Mouse (Mus musculus) stomach, embryonic 15.5 days (tissue): ENCODE results near the gene Col4a2. TPM values are rescaled to one million over a fixed set of nuclear protein-coding genes. Genes with fewer than 3 reads are reported as not detected.

Experiments
- ATAC-seq: fragments of 200-750 bp; cut with Nextera tagmentation; 2 replicates; pipeline ENCODE4 v1.8.0; 2017; ENCODE audit warnings: low read depth, moderate number of reproducible peaks, moderate TSS enrichment; ENCODE audit not compliant: insufficient read depth, low FRiP score
- H3K27ac ChIP-seq: fragments of 300-500 bp; sonication (generic); 2 replicates; pipeline ENCODE4 v1.5.1; 2015; ENCODE audit warnings: mild to moderate bottlenecking, inconsistent platforms
- H3K27me3 ChIP-seq: fragments of 300-500 bp; sonication (generic); replicated peaks from 2 replicates; pipeline ENCODE4 v1.6.1; 2015; ENCODE audit warnings: inconsistent platforms
- H3K36me3 ChIP-seq: fragments of 300-500 bp; sonication (generic); 2 replicates; pipeline ENCODE4 v1.6.1; 2015; ENCODE audit warnings: inconsistent platforms
- H3K4me1 ChIP-seq: fragments of 300-500 bp; sonication (generic); 2 replicates; pipeline ENCODE4 v1.6.1; 2015; ENCODE audit warnings: inconsistent platforms
- H3K4me2 ChIP-seq: fragments of 300-500 bp; sonication (generic); 2 replicates; pipeline ENCODE4 v1.6.1; 2015; ENCODE audit warnings: mild to moderate bottlenecking, inconsistent platforms
- H3K4me3 ChIP-seq: fragments of 300-500 bp; sonication (generic); replicated peaks from 2 replicates; pipeline ENCODE4 v1.5.1; 2015; ENCODE audit warnings: inconsistent platforms
- H3K9ac ChIP-seq: fragments of 300-500 bp; sonication (generic); 2 replicates; pipeline ENCODE4 v1.6.1; 2015; ENCODE audit warnings: inconsistent platforms
- H3K9me3 ChIP-seq: fragments of 300-500 bp; sonication (generic); 2 replicates; pipeline ENCODE4 v1.6.1; 2016; ENCODE audit warnings: inconsistent platforms
- WGBS: fragments of 180-500 bp; shearing (Covaris S2); methylation state at CpG from one replicate; pipeline ENCODE4 v1.1.7; 2015; 5-methylcytosine and 5-hydroxymethylcytosine counted together
- polyA plus RNA-seq: library from polyadenylated mRNA; unstranded; fragments of >200 nt; fragmentation: Nextera tagmentation; extraction: Ambion mirVana; gene quantifications from 2 replicates; pipeline ENCODE4 v1.2.1, GENCODE M21; 2015

Gene Col4a2
- polyA plus RNA-seq, 1 experiment from 2014 or later, result 72.1 TPM

- no peak for ATAC-seq
- no peaks in the 10 kb centered on the region for H3K36me3 ChIP-seq
- H3K9me3 ChIP-seq, result no peaks in the 10 kb centered on the region
- no peak overlapping the region for H3K4me3 ChIP-seq
- no peaks in the 10 kb centered on the region for H3K27me3 ChIP-seq
- H3K4me1 ChIP-seq, result peaks cover 31% of the 10 kb centered on the region
- peak overlapping the region; percentile 13; the same call in 1 of the 2 replicates for H3K4me2 ChIP-seq
- whole genome bisulfite sequencing, result 33% methylated on average over 12 of the region's 12 CpGs
- no peak overlapping the region for H3K9ac ChIP-seq
- H3K27ac ChIP-seq, result peak overlapping the region; percentile 79
These were observed 13.9 kb upstream of the Col4a2 start for GRCm38 (mm10) chr8:11298531-11299316.

GRCm38 (mm10) chr8:11299317-11299602, 13.3 kb upstream of the Col4a2 start:
- ATAC-seq, result no peak
- Histone ChIP-seq H3K4me1 (peaks cover 28% of the 10 kb centered on the region), H3K9me3 (no peaks in the 10 kb centered on the region), H3K4me2 (peak overlapping the region; percentile 13; the same call in 1 of the 2 replicates), H3K27me3 (no peaks in the 10 kb centered on the region), H3K4me3 (no peak overlapping the region), H3K27ac (peak overlapping the region; percentile 79), H3K9ac (no peak overlapping the region), H3K36me3 (no peaks in the 10 kb centered on the region)
- WGBS, result 43% methylated on average over 3 of the region's 3 CpGs

- no peak for ATAC-seq
- Histone ChIP-seq H3K27me3 (no peaks in the 10 kb centered on the region), H3K9ac (no peak overlapping the region), H3K9me3 (no peaks in the 10 kb centered on the region), H3K4me2 (no peak overlapping the region), H3K4me1 (peaks cover 28% of the 10 kb centered on the region), H3K27ac (no peak overlapping the region), H3K36me3 (no peaks in the 10 kb centered on the region), H3K4me3 (no peak overlapping the region)
- 66% methylated on average over 8 of the region's 8 CpGs for WGBS
These were observed 12.2 kb upstream of the Col4a2 start for GRCm38 (mm10) chr8:11300436-11300835.

- Histone ChIP-seq H3K27ac (no peak overlapping the region), H3K4me2 (no peak overlapping the region), H3K4me3 (no peak overlapping the region), H3K4me1 (peaks cover 15% of the 10 kb centered on the region; the same call in 1 of the 2 replicates), H3K27me3 (no peaks in the 10 kb centered on the region), H3K9ac (no peak overlapping the region), H3K36me3 (no peaks in the 10 kb centered on the region), H3K9me3 (no peaks in the 10 kb centered on the region)
- no peak for ATAC-seq
- 82% methylated on average over 6 of the region's 6 CpGs for WGBS
These were observed 8.5 kb upstream of the Col4a2 start for GRCm38 (mm10) chr8:11304027-11304601.

- Histone ChIP-seq H3K4me2 (no peak overlapping the region), H3K36me3 (no peaks in the 10 kb centered on the region), H3K9ac (no peak overlapping the region), H3K27ac (no peak overlapping the region), H3K27me3 (no peaks in the 10 kb centered on the region), H3K4me1 (0 out of 2 replicates have a peak, but pooled peaks cover 10% of the 10 kb centered on the region), H3K9me3 (no peaks in the 10 kb centered on the region), H3K4me3 (no peak overlapping the region)
- WGBS, result 80% methylated on average over 1 of the region's 1 CpGs
- ATAC-seq, result no peak
These were observed 7.1 kb upstream of the Col4a2 start for GRCm38 (mm10) chr8:11305539-11305938.

GRCm38 (mm10) chr8:11307451-11307850, 5.2 kb upstream of the Col4a2 start:
- WGBS, result 81% methylated on average over 7 of the region's 7 CpGs
- ATAC-seq, result no peak
- H3K9me3 ChIP-seq, result no peaks in the 10 kb centered on the region
- no peak overlapping the region for H3K4me3 ChIP-seq
- H3K4me2 ChIP-seq, result no peak overlapping the region
- H3K27ac ChIP-seq, result no peak overlapping the region
- H3K4me1 ChIP-seq, result 0 out of 2 replicates have a peak, but pooled peaks cover 12% of the 10 kb centered on the region
- H3K36me3 ChIP-seq, result no peaks in the 10 kb centered on the region
- no peaks in the 10 kb centered on the region for H3K27me3 ChIP-seq
- H3K9ac ChIP-seq, result no peak overlapping the region

GRCm38 (mm10) chr8:11308570-11308998, 4.0 kb upstream of the Col4a2 start:
- Histone ChIP-seq H3K36me3 (no peaks in the 10 kb centered on the region), H3K27me3 (no peaks in the 10 kb centered on the region), H3K4me2 (no peak overlapping the region), H3K4me1 (peaks cover 15% of the 10 kb centered on the region), H3K9me3 (no peaks in the 10 kb centered on the region), H3K27ac (no peak overlapping the region), H3K4me3 (no peak overlapping the region), H3K9ac (no peak overlapping the region)
- ATAC-seq, result no peak
- WGBS, result 64% methylated on average over 7 of the region's 7 CpGs

- peaks cover 20% of the 10 kb centered on the region for H3K4me1 ChIP-seq
These were observed 3.4 kb upstream of the Col4a2 start for GRCm38 (mm10) chr8:11309226-11309625.

GRCm38 (mm10) chr8:11310049-11310448, 2.6 kb upstream of the Col4a2 start:
- Histone ChIP-seq H3K4me1 (peaks cover 20% of the 10 kb centered on the region), H3K4me3 (peak overlapping the region; percentile 57), H3K9ac (no peak overlapping the region), H3K27ac (no peak overlapping the region), H3K9me3 (no peaks in the 10 kb centered on the region), H3K27me3 (no peaks in the 10 kb centered on the region), H3K4me2 (peak overlapping the region; percentile 72), H3K36me3 (no peaks in the 10 kb centered on the region)
- 63% methylated on average over 2 of the region's 2 CpGs for WGBS
- no peak for ATAC-seq

More at GRCm38 (mm10) chr8:11309226-11309625, 3.4 kb upstream of the Col4a2 start:
- H3K27ac ChIP-seq, result no peak overlapping the region
- H3K36me3 ChIP-seq, result no peaks in the 10 kb centered on the region
- peak overlapping the region; percentile 72; the same call in 1 of the 2 replicates for H3K4me2 ChIP-seq
- H3K27me3 ChIP-seq, result no peaks in the 10 kb centered on the region
- H3K4me3 ChIP-seq, result no peak overlapping the region
- no peak for ATAC-seq
- H3K9me3 ChIP-seq, result no peaks in the 10 kb centered on the region
- WGBS, result 51% methylated on average over 5 of the region's 5 CpGs
- no peak overlapping the region for H3K9ac ChIP-seq

- no peak; the same call in 1 of the 2 replicates for ATAC-seq
These were observed 790 bp upstream of the Col4a2 start for GRCm38 (mm10) chr8:11311681-11312348.

GRCm38 (mm10) chr8:11313176-11314111, 839 bp downstream of the Col4a2 start:
- Histone ChIP-seq H3K36me3 (no peaks in the 10 kb centered on the region), H3K4me1 (peaks cover 17% of the 10 kb centered on the region), H3K4me2 (peak overlapping the region; percentile 72), H3K27ac (peak overlapping the region; percentile 89; the same call in 1 of the 2 replicates), H3K9ac (peak overlapping the region; percentile 80), H3K4me3 (peak overlapping the region; percentile 57), H3K27me3 (no peaks in the 10 kb centered on the region), H3K9me3 (no peaks in the 10 kb centered on the region)
- WGBS, result 8% methylated on average over 45 of the region's 45 CpGs
- 0 out of 2 replicates have a peak, but pooled peaks have one; percentile 11 for ATAC-seq

More at GRCm38 (mm10) chr8:11311681-11312348, 790 bp upstream of the Col4a2 start:
- 2% methylated on average over 34 of the region's 34 CpGs for WGBS
- Histone ChIP-seq H3K27ac (peak overlapping the region; percentile 89), H3K9ac (peak overlapping the region; percentile 80), H3K27me3 (no peaks in the 10 kb centered on the region), H3K4me3 (peak overlapping the region; percentile 57), H3K4me1 (peaks cover 20% of the 10 kb centered on the region), H3K36me3 (no peaks in the 10 kb centered on the region), H3K9me3 (no peaks in the 10 kb centered on the region), H3K4me2 (peak overlapping the region; percentile 72)
